Mouse (Mus musculus): Measurements from ENCODE around the gene Hoxb5. TPM values are rescaled to one million over a fixed set of nuclear protein-coding genes. Genes with fewer than 3 reads are reported as not detected.

Gene Hoxb5
- polyA plus RNA-seq, 1 experiment from 2014 or later: not detected

- Histone ChIP-seq H3K9me3 (ENCODE audit: control insufficient read depth, low read length) (no peaks in the 10 kb centered on the region), H3K4me3 (replicated peaks; ENCODE audit: low read length) (no peak overlapping the region), H3K27ac (ENCODE audit: low read length) (no peak overlapping the region), H3K9ac (replicated peaks; ENCODE audit: low read depth, low read length) (no peak overlapping the region), H3K4me2 (ENCODE audit: low read length) (no peak overlapping the region), H3K36me3 (ENCODE audit: control insufficient read depth, insufficient read depth) (no peaks in the 10 kb centered on the region), H3K4me1 (replicated peaks; ENCODE audit: control insufficient read depth, insufficient read depth, low read length) (no peaks in the 10 kb centered on the region), H3K27me3 (replicated peaks; ENCODE audit: control insufficient read depth, insufficient read depth, low read length) (peaks cover 98% of the 10 kb centered on the region)
- no peak for ATAC-seq
- WGBS: 3% methylated on average over 6 of the region's 6 CpGs
These were observed 19.6 kb downstream of the Hoxb5 start for GRCm38 (mm10) chr11:96322738-96323137.

GRCm38 (mm10) chr11:96323154-96323553 is 20.0 kb downstream of the Hoxb5 start, which contains the start of gene Hoxb3:
Hoxb3 (plus strand) TSS chr11:96323326.
- Histone ChIP-seq H3K9ac (replicated peaks; ENCODE audit: low read depth, low read length) (no peak within 1 kb of the TSS), H3K4me2 (ENCODE audit: low read length) (no peak within 1 kb of the TSS)

GRCm38 (mm10) chr11:96324125-96324524 is 21.0 kb downstream of the Hoxb5 start:
- H3K9ac ChIP-seq (replicated peaks; ENCODE audit: low read depth, low read length): no peak overlapping the region
- no peak overlapping the region for H3K4me2 ChIP-seq (ENCODE audit: low read length)
- no peaks in the 10 kb centered on the region for H3K36me3 ChIP-seq (ENCODE audit: control insufficient read depth, insufficient read depth)
- no peaks in the 10 kb centered on the region for H3K9me3 ChIP-seq (ENCODE audit: control insufficient read depth, low read length)
- no peak overlapping the region for H3K4me3 ChIP-seq (replicated peaks; ENCODE audit: low read length)
- H3K27me3 ChIP-seq (replicated peaks; ENCODE audit: control insufficient read depth, insufficient read depth, low read length): peaks cover 96% of the 10 kb centered on the region
- 0% methylated on average over 5 of the region's 5 CpGs for WGBS
- ATAC-seq: no peak
- no peak overlapping the region for H3K27ac ChIP-seq (ENCODE audit: low read length)
- no peaks in the 10 kb centered on the region for H3K4me1 ChIP-seq (replicated peaks; ENCODE audit: control insufficient read depth, insufficient read depth, low read length)

More at GRCm38 (mm10) chr11:96323154-96323553, 20.0 kb downstream of the Hoxb5 start, which contains the start of gene Hoxb3:
- Histone ChIP-seq H3K4me1 (replicated peaks; ENCODE audit: control insufficient read depth, insufficient read depth, low read length) (no peaks in the 10 kb centered on the region), H3K27me3 (replicated peaks; ENCODE audit: control insufficient read depth, insufficient read depth, low read length) (peaks cover 98% of the 10 kb centered on the region), H3K4me3 (replicated peaks; ENCODE audit: low read length) (no peak within 1 kb of the TSS), H3K27ac (ENCODE audit: low read length) (no peak within 1 kb of the TSS), H3K9me3 (ENCODE audit: control insufficient read depth, low read length) (no peaks in the 10 kb centered on the region), H3K36me3 (ENCODE audit: control insufficient read depth, insufficient read depth) (no peaks in the 10 kb centered on the region)
- 2% methylated on average over 10 of the region's 10 CpGs for WGBS
- no peak for ATAC-seq

GRCm38 (mm10) chr11:96324965-96325364 is 21.8 kb downstream of the Hoxb5 start:
- H3K9ac ChIP-seq (replicated peaks; ENCODE audit: low read depth, low read length): no peak overlapping the region
- 3% methylated on average over 8 of the region's 8 CpGs for WGBS
- H3K4me1 ChIP-seq (replicated peaks; ENCODE audit: control insufficient read depth, insufficient read depth, low read length): no peaks in the 10 kb centered on the region
- H3K9me3 ChIP-seq (ENCODE audit: control insufficient read depth, low read length): no peaks in the 10 kb centered on the region
- H3K27ac ChIP-seq (ENCODE audit: low read length): no peak overlapping the region
- no peak overlapping the region for H3K4me2 ChIP-seq (ENCODE audit: low read length)
- no peaks in the 10 kb centered on the region for H3K36me3 ChIP-seq (ENCODE audit: control insufficient read depth, insufficient read depth)
- peaks cover 96% of the 10 kb centered on the region for H3K27me3 ChIP-seq (replicated peaks; ENCODE audit: control insufficient read depth, insufficient read depth, low read length)
- no peak for ATAC-seq
- H3K4me3 ChIP-seq (replicated peaks; ENCODE audit: low read length): no peak overlapping the region

GRCm38 (mm10) chr11:96325747-96326212 is 22.6 kb downstream of the Hoxb5 start:
- H3K9ac ChIP-seq (replicated peaks; ENCODE audit: low read depth, low read length): no peak overlapping the region
- no peak overlapping the region for H3K4me2 ChIP-seq (ENCODE audit: low read length)

GRCm38 (mm10) chr11:96326705-96327104 is 23.6 kb downstream of the Hoxb5 start:
- Histone ChIP-seq H3K9me3 (ENCODE audit: control insufficient read depth, low read length) (no peaks in the 10 kb centered on the region), H3K4me2 (ENCODE audit: low read length) (no peak overlapping the region), H3K4me1 (replicated peaks; ENCODE audit: control insufficient read depth, insufficient read depth, low read length) (no peaks in the 10 kb centered on the region), H3K36me3 (ENCODE audit: control insufficient read depth, insufficient read depth) (no peaks in the 10 kb centered on the region), H3K9ac (replicated peaks; ENCODE audit: low read depth, low read length) (no peak overlapping the region), H3K27ac (ENCODE audit: low read length) (no peak overlapping the region), H3K4me3 (replicated peaks; ENCODE audit: low read length) (no peak overlapping the region), H3K27me3 (replicated peaks; ENCODE audit: control insufficient read depth, insufficient read depth, low read length) (peaks cover 97% of the 10 kb centered on the region)
- 0% methylated on average over 12 of the region's 12 CpGs for WGBS
- ATAC-seq: no peak

More at GRCm38 (mm10) chr11:96325747-96326212, 22.6 kb downstream of the Hoxb5 start:
- WGBS: 0% methylated on average over 22 of the region's 22 CpGs
- H3K27me3 ChIP-seq (replicated peaks; ENCODE audit: control insufficient read depth, insufficient read depth, low read length): peaks cover 97% of the 10 kb centered on the region
- H3K9me3 ChIP-seq (ENCODE audit: control insufficient read depth, low read length): no peaks in the 10 kb centered on the region
- no peaks in the 10 kb centered on the region for H3K36me3 ChIP-seq (ENCODE audit: control insufficient read depth, insufficient read depth)
- H3K4me3 ChIP-seq (replicated peaks; ENCODE audit: low read length): no peak overlapping the region
- no peak overlapping the region for H3K27ac ChIP-seq (ENCODE audit: low read length)
- no peaks in the 10 kb centered on the region for H3K4me1 ChIP-seq (replicated peaks; ENCODE audit: control insufficient read depth, insufficient read depth, low read length)
- ATAC-seq: no peak

GRCm38 (mm10) chr11:96327122-96327521 is 24.0 kb downstream of the Hoxb5 start:
- no peak for ATAC-seq
- H3K9me3 ChIP-seq (ENCODE audit: control insufficient read depth, low read length): no peaks in the 10 kb centered on the region
- peaks cover 97% of the 10 kb centered on the region for H3K27me3 ChIP-seq (replicated peaks; ENCODE audit: control insufficient read depth, insufficient read depth, low read length)
- H3K36me3 ChIP-seq (ENCODE audit: control insufficient read depth, insufficient read depth): no peaks in the 10 kb centered on the region
- H3K9ac ChIP-seq (replicated peaks; ENCODE audit: low read depth, low read length): no peak overlapping the region
- H3K4me3 ChIP-seq (replicated peaks; ENCODE audit: low read length): no peak overlapping the region
- H3K4me2 ChIP-seq (ENCODE audit: low read length): no peak overlapping the region
- H3K27ac ChIP-seq (ENCODE audit: low read length): no peak overlapping the region
- H3K4me1 ChIP-seq (replicated peaks; ENCODE audit: control insufficient read depth, insufficient read depth, low read length): no peaks in the 10 kb centered on the region
- WGBS: under 1% methylated on average over 7 of the region's 7 CpGs

GRCm38 (mm10) chr11:96327750-96328149 is 24.6 kb downstream of the Hoxb5 start:
- WGBS: 2% methylated on average over 5 of the region's 5 CpGs
- no peak overlapping the region for H3K27ac ChIP-seq (ENCODE audit: low read length)
- no peaks in the 10 kb centered on the region for H3K36me3 ChIP-seq (ENCODE audit: control insufficient read depth, insufficient read depth)
- H3K4me2 ChIP-seq (ENCODE audit: low read length): no peak overlapping the region
- no peaks in the 10 kb centered on the region for H3K9me3 ChIP-seq (ENCODE audit: control insufficient read depth, low read length)
- H3K27me3 ChIP-seq (replicated peaks; ENCODE audit: control insufficient read depth, insufficient read depth, low read length): peaks cover 97% of the 10 kb centered on the region
- H3K4me1 ChIP-seq (replicated peaks; ENCODE audit: control insufficient read depth, insufficient read depth, low read length): no peaks in the 10 kb centered on the region
- no peak for ATAC-seq
- no peak overlapping the region for H3K4me3 ChIP-seq (replicated peaks; ENCODE audit: low read length)
- no peak overlapping the region for H3K9ac ChIP-seq (replicated peaks; ENCODE audit: low read depth, low read length)

- no peak for ATAC-seq
- H3K9me3 ChIP-seq (ENCODE audit: control insufficient read depth, low read length): no peaks in the 10 kb centered on the region
- H3K4me1 ChIP-seq (replicated peaks; ENCODE audit: control insufficient read depth, insufficient read depth, low read length): no peaks in the 10 kb centered on the region
- no peak overlapping the region for H3K4me3 ChIP-seq (replicated peaks; ENCODE audit: low read length)
- H3K4me2 ChIP-seq (ENCODE audit: low read length): no peak overlapping the region
- WGBS: 3% methylated on average over 8 of the region's 8 CpGs
- no peaks in the 10 kb centered on the region for H3K36me3 ChIP-seq (ENCODE audit: control insufficient read depth, insufficient read depth)
- peaks cover 96% of the 10 kb centered on the region for H3K27me3 ChIP-seq (replicated peaks; ENCODE audit: control insufficient read depth, insufficient read depth, low read length)
- no peak overlapping the region for H3K9ac ChIP-seq (replicated peaks; ENCODE audit: low read depth, low read length)
- H3K27ac ChIP-seq (ENCODE audit: low read length): no peak overlapping the region
These were observed 25.5 kb downstream of the Hoxb5 start for GRCm38 (mm10) chr11:96328605-96329004.

- WGBS: 1% methylated on average over 8 of the region's 8 CpGs
- Histone ChIP-seq H3K36me3 (ENCODE audit: control insufficient read depth, insufficient read depth) (no peaks in the 10 kb centered on the region), H3K4me2 (ENCODE audit: low read length) (no peak overlapping the region), H3K9me3 (ENCODE audit: control insufficient read depth, low read length) (no peaks in the 10 kb centered on the region), H3K4me1 (replicated peaks; ENCODE audit: control insufficient read depth, insufficient read depth, low read length) (no peaks in the 10 kb centered on the region), H3K9ac (replicated peaks; ENCODE audit: low read depth, low read length) (no peak overlapping the region), H3K27ac (ENCODE audit: low read length) (no peak overlapping the region), H3K4me3 (replicated peaks; ENCODE audit: low read length) (no peak overlapping the region), H3K27me3 (replicated peaks; ENCODE audit: control insufficient read depth, insufficient read depth, low read length) (peaks cover 95% of the 10 kb centered on the region)
- no peak for ATAC-seq
These were observed 29.0 kb downstream of the Hoxb5 start for GRCm38 (mm10) chr11:96332105-96332504.
